Mouse (Mus musculus) layer of hippocampus, adult 2 months (tissue): ENCODE measurements around the gene Gm11733. TPM values are rescaled to one million over a fixed set of nuclear protein-coding genes. Genes with fewer than 3 reads are reported as not detected.

Experiments
- DNase-seq, 2 experiments: peaks; one replicate each; pipeline ENCODE4 v3.0.0; 2022; ENCODE audit warnings: low spot score in 2 of 2
- H3K27ac ChIP-seq: fragments of 200-600 bp; 2 replicates; pipeline ENCODE4 v1.8.1; 2022
- H3K4me3 ChIP-seq: fragments of 200-600 bp; 2 replicates; pipeline ENCODE4 v1.8.1; 2022; ENCODE audit warnings: mild to moderate bottlenecking
- CTCF ChIP-seq: fragments of 200-600 bp; conservative IDR thresholded peaks from 2 replicates; pipeline ENCODE4 v1.8.1; 2022; ENCODE audit warnings: antibody characterized with exemption, mild to moderate bottlenecking, moderate library complexity
- total RNA-seq, 2 experiments: library from RNA; stranded (reverse); gene quantifications; 2 replicates each; pipeline ENCODE4 v1.2.3; 2021

Gene Gm11733
- total RNA-seq, 2 experiments from 2014 or later = 0.20 to 0.26 TPM

DNA sequence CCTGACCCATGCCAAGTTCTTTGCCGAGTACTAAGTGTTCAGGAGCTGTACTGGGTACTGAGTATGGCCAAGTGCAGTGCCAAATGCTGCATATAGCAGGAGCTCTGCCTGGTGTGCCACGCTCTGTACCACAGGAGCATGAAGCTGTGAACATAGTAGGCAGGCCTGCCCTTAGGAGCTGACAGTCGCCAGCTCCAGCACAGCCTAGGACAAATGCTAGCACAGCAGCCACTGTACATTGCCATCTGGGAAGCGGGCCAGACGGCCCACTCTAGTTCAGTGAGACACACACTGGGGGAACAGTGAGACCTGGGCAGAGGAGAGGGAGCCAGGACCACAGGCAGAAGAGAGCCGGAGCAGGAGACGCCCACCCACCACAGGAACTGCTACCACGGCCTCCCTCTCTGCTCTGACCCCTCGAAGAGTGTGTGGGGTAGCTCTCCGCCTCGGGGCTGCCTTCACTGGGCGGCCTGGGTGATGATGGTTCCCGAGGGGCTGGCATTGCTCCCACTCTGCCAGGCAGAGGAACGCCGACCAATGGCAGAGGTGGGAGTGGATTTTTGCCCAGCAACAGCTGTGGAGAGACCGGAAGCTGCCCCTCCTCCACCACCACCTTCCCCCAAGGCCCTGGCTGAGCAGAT, 38.8 kb downstream of the Gm11733 start:
- Histone ChIP-seq H3K4me3 (no peak overlapping the region), H3K27ac (peak overlapping the region; percentile 93)
- TF ChIP-seq CTCF = peak; percentile 31
- DNase-seq = peak; percentile 63 to 64

DNA sequence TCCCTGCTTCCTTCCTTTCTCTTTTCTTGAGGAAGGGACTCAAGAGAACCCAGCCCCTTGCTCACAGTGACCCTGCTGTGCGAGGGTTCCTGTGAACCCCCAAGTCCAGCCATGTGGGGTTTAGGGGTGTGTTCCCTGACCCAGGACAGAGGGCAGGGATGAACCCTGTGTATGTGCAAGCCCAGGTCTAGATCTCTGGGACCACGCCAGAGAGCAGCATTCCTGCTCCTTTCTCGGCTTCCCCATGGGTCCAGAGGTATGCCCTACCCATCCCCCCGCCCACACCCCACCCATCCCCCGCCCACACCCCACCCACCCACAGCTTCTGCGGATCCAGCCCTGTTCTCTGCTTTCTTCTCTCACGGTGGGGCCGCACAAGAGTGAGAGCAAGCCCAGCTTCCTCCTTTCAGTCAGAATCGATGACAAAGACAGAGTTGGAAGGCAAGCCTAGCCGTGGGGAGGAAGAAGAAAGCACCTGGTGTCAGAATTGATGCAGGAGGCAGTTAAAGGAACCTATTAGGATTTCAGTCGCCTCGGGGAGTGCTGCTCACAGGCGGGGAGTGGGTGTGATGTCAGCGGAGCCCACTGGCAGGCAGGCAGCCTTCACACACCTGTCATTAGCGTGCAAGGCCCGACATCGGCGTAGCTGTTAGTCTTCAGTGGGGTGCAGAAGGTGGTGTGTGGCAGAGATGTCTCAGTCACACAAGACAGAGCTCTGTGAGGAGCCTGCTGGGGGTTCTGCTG, 41.6 kb downstream of the Gm11733 start:
- no peak for DNase-seq
- H3K27ac ChIP-seq = peak overlapping the region; percentile 76
- H3K4me3 ChIP-seq = no peak overlapping the region
- no peak for TF ChIP-seq CTCF

DNA sequence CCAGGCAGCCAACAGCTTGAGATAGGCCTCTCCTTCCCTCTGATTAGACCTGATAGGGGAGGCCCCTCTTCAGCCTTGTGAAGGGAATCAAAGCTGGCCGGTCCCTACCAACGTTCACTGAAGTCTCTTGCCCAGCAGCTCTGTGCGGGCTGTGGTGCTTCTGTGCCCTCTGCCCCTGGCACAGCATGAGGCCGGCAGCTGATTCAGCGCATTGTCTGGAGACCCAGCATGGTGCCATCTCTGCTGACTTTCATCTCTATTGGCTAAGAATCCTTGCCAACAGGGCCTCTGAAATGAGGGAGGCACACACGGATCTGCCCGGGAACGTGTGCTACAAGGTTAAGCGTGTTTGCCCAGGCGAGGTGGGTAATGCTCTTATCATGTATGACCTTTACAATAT, 48.2 kb downstream of the Gm11733 start:
- TF ChIP-seq CTCF = no peak
- no peak overlapping the region for H3K4me3 ChIP-seq
- H3K27ac ChIP-seq = no peak overlapping the region
- no peak for DNase-seq

DNA sequence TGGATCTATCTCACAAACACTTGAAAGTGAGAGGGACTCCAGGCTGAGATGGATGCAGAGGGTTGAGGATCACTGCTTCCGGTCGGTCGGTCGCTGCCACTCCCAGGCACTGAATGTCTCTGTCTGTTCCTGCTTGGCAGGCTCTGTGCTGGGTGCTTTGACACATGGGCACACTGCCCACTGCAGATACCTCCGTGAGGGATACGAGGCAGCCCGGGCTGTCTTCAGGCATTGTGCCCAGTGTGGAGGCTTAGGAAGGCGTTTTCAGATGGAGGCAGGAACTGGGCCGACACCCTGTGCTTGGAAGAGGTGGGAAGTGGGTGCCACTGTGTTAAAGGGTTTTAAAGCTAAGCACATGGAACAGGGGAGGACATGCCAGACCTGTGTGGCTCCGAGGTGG, 50.7 kb downstream of the Gm11733 start:
- peak in 1 of 2 experiments; percentile 40 for DNase-seq
- Histone ChIP-seq H3K4me3 (no peak overlapping the region), H3K27ac (peak overlapping the region; percentile 63)
- TF ChIP-seq CTCF = no peak

DNA sequence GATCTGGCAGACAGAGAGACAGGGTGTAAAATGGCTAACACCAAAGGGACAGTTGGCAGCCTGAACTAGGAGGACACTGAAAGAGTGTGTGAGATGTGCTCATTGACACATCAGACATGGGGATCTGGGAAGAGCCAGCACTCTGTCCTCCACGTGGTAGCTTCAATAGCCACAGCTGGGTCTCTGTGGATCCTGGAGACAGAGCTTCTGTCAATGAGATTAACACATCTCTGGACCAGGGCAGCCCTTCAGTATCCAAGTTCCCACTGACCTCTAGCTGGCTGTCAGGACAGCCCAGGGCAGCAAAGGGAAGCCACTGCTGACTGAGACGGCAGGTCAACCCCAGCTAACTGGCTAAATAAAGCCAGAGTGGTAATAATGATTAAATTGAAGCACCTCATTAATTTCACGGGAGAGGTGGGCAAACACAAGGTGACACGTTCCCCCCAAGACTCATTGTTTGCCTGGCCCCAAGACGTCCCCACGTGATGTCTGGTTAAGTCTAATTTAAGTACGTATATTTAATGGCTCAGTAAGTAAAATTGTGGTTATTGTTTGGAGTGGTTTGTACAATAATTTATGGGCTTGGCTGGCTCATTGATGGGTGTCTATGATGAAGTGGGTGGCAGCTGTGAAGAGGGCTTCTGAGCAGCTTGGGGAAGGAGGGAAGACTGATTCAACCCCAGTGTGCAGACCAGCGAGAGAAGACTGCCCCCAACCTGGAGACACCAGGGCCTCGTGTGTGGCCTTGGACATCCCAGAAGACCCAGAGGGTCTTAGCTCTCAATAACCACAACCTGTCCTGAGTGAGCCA, 51.5 kb downstream of the Gm11733 start:
- DNase-seq = no peak
- peak overlapping the region; percentile 63; the same call in 1 of the 2 replicates for H3K27ac ChIP-seq

DNA sequence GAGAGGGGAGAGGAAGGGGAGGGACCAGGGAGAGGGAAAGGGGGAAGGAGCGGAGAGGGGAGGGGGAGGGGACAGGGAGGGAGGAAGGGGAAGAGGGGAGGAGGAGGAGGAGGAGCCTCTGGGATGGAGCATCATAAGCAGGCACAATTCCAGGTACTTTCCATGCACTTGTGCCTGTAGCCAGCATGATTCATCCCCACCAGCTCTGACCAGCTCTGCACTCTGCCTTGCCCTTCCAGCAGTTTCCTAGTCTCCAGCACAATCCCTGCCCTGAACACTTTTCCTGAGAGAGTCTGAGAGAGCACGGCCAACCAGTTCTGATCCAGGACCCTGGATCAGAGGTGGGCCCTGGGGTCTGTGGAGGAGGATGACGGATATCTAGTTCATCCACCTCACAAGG, 52.4 kb downstream of the Gm11733 start:
- H3K4me3 ChIP-seq = no peak overlapping the region
- no peak for DNase-seq

More for the DNA sequence above, 51.5 kb downstream of the Gm11733 start:
- TF ChIP-seq CTCF = no peak
- no peak overlapping the region for H3K4me3 ChIP-seq

More for the DNA sequence above, 52.4 kb downstream of the Gm11733 start:
- H3K27ac ChIP-seq = peak overlapping the region; percentile 55; the same call in 1 of the 2 replicates
- no peak for TF ChIP-seq CTCF

Other genes with a start within 250 kb of the Gm11733 start
- 10 to 100 TPM; 74.7 to 82.1 TPM for gene Tnrc6c, start 169.9 kb downstream of the Gm11733 start, total RNA-seq